Mouse (Mus musculus): ENCODE measurements at regions not wholly inside any gene's neighbourhood (a gene's known extent, or its start where the extent isn't known, plus 50 kb on each side); places are given as distances from the start of the nearest gene placed in this dataset.
A peak's percentile ranks its signal among the peaks of the same experiment; 100 is the strongest.

- TF ChIP-seq HCFC1 (IDR thresholded peaks at IDR 0.05; ENCODE audit: low read depth, low read length), result no peak
- peak in 1 of 2 experiments; percentile 48; a peak in 2 of 4 replicates for TF ChIP-seq CTCF (conservative IDR thresholded peaks at IDR 0.05 in 1 of 2, IDR thresholded peaks at IDR 0.05 in 1 of 2; ENCODE audit: low read depth in 2 of 2, low read length in 2 of 2)
These were observed 563.5 kb downstream of the Adcyap1 start for GRCm38 (mm10) chr17:93762349-93762748.
